Mouse (Mus musculus): ENCODE results near the gene Smarcc1. TPM values are rescaled to one million over a fixed set of nuclear protein-coding genes. Genes with fewer than 3 reads are reported as not detected.

Smarcc1 gene
- polyA plus RNA-seq, 1 experiment: 41.4 TPM

DNA sequence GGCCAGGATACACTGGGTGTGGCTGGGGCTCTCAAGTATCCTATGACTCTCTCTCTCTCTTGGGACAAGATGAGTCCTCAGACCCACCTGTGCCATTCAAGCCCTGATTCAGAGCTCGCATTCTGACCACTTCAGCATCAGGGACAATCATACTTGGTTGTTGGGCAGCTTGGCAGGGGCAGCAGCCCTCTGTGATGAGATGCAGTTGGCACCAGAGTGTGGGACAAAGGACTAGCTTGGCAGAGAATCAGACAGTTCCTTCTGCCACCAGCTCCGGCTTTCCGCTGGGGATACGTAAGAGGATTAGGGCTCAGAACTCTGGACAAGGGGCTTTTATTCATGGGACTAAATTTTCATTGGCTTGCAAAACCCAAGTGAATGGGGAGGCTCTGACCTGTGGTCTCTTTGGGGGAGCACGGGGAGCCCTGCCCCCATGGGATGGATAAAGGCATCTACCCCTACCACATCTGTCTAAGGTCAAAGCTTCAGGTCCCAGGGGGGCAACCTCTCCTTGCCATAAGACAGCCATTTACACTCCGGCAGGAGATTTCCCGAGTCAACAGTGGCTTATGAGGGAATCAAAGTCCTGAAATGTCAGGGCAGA is 169.9 kb downstream of the Smarcc1 start:
- no peak overlapping the region for H3K27ac ChIP-seq (ENCODE audit: control insufficient read depth, insufficient read depth, low read depth, low read length, poor library complexity)
- 81% methylated on average over 7 of the region's 7 CpGs for WGBS
- TF ChIP-seq POLR2A (IDR thresholded peaks at IDR 0.05; ENCODE audit: borderline replicate concordance, control insufficient read depth, low read depth, low read length) (no peak), CTCF (IDR thresholded peaks at IDR 0.05; ENCODE audit: control insufficient read depth, insufficient read depth, low read length) (no peak)

More for the DNA sequence above, 169.9 kb downstream of the Smarcc1 start:
- no peaks in the 10 kb centered on the region for H3K4me1 ChIP-seq (ENCODE audit: control insufficient read depth, insufficient read depth, low read length)
- H3K4me3 ChIP-seq (replicated peaks; ENCODE audit: control insufficient read depth, low read depth, low read length): no peak overlapping the region

Other genes with a start within 250 kb of the Smarcc1 start
- 18.7 and 28.3 TPM in 2 replicates for gene Cdc25a, start 242.1 kb upstream of the Smarcc1 start, polyA plus RNA-seq (2011; ENCODE audit: insufficient read depth, insufficient read length, low replicate concordance, missing spikeins)
- gene Map4, start 186.2 kb upstream of the Smarcc1 start, polyA plus RNA-seq (2011; ENCODE audit: insufficient read depth, insufficient read length, low replicate concordance, missing spikeins): 12.9 and 33.6 TPM in 2 replicates
- gene Dhx30, start 122 bp downstream of the Smarcc1 start, polyA plus RNA-seq (2011; ENCODE audit: insufficient read depth, insufficient read length, low replicate concordance, missing spikeins): 65.7 and 70.2 TPM in 2 replicates
- 0.41 and 2.5 TPM in 2 replicates for gene Cspg5, start 126.1 kb downstream of the Smarcc1 start, polyA plus RNA-seq (2011; ENCODE audit: insufficient read depth, insufficient read length, low replicate concordance, missing spikeins)
- 5.0 and 6.6 TPM in 2 replicates for gene Elp6, start 187.5 kb downstream of the Smarcc1 start, polyA plus RNA-seq (2011; ENCODE audit: insufficient read depth, insufficient read length, low replicate concordance, missing spikeins)
- gene Scap, start 215.6 kb downstream of the Smarcc1 start, polyA plus RNA-seq (2011; ENCODE audit: insufficient read depth, insufficient read length, low replicate concordance, missing spikeins): 8.3 and 10.7 TPM in 2 replicates

All from bone marrow, adult 2 months (tissue).